Mouse (Mus musculus): Measurements from ENCODE around the gene Pithd1.

The Pithd1 gene

DNA sequence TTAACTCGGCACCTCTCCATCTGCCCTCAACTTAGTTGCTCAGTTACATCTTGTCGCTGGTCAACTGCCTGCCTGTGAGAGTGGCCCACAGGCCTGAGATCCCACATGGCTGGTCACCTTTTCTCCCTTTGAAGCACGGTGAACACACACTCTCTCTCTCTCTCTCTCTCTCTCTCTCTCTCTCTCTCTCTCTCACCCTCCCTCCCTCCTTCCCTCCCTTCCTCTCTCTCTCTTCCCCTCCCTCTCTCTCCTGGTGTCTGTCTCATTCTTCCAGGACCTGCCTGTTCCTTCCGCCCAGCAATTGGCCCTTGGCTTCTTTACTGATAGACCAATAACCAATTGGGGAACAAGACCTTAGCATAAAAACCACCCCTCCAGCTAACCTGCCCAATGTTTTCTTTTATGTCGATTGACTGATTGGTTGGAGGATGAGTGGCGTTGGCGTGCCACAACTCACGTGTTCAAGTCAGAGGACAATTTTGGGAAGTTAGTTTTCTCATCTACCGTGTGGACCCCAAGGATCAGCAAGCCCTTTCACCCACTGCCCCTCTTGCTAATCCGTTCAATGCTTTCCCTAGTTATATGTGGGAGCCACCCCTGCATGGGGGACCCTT is 60.8 kb downstream of the Pithd1 start:
- no peak for DNase-seq

Measured in thymus, postnatal 14 days (tissue).